Mouse (Mus musculus) midbrain, embryonic 11.5 days (tissue): ENCODE results near the gene Grip1. TPM values are rescaled to one million over a fixed set of nuclear protein-coding genes. Genes with fewer than 3 reads are reported as not detected.

Source experiments
- ATAC-seq: fragments of 200-750 bp; cut with Nextera tagmentation; 2 replicates; pipeline ENCODE4 v1.8.0; 2017; ENCODE audit warnings: moderate TSS enrichment, moderate library complexity; ENCODE audit not compliant: low FRiP score
- DNase-seq: peaks from one replicate; pipeline ENCODE4 v3.0.0; 2015; ENCODE audit warnings: low spot score; ENCODE audit errors: missing footprints
- H3K27ac ChIP-seq: fragments of 300-500 bp; sonication (generic); 2 replicates; pipeline ENCODE4 v1.5.1; 2014; ENCODE audit warnings: low read depth, low read length
- H3K27me3 ChIP-seq: fragments of 300-500 bp; sonication (generic); 2 replicates; pipeline ENCODE4 v1.6.1; 2014; ENCODE audit warnings: mild to moderate bottlenecking, low read length, moderate library complexity, mixed read lengths; ENCODE audit not compliant: control insufficient read depth, insufficient read depth
- H3K36me3 ChIP-seq: fragments of 300-500 bp; sonication (generic); 2 replicates; pipeline ENCODE4 v1.6.1; 2014; ENCODE audit warnings: mild to moderate bottlenecking, low read length, moderate library complexity, mixed read lengths; ENCODE audit not compliant: control insufficient read depth, insufficient read depth
- H3K4me1 ChIP-seq: fragments of 300-500 bp; sonication (generic); 2 replicates; pipeline ENCODE4 v1.6.1; 2014; ENCODE audit warnings: low read length; ENCODE audit not compliant: control insufficient read depth, insufficient read depth
- H3K4me2 ChIP-seq: fragments of 300-500 bp; sonication (generic); 2 replicates; pipeline ENCODE4 v1.6.1; 2014; ENCODE audit warnings: mild to moderate bottlenecking, moderate library complexity
- H3K4me3 ChIP-seq: fragments of 300-500 bp; sonication (generic); 2 replicates; pipeline ENCODE4 v1.5.1; 2014; ENCODE audit warnings: low read depth, low read length
- H3K9ac ChIP-seq: fragments of 300-500 bp; sonication (generic); 2 replicates; pipeline ENCODE4 v1.6.1; 2014; ENCODE audit warnings: low read length
- H3K9me3 ChIP-seq: fragments of 300-500 bp; sonication (generic); 2 replicates; pipeline ENCODE4 v1.6.1; 2016; ENCODE audit warnings: low read length; ENCODE audit not compliant: control insufficient read depth
- WGBS: fragments of 180-500 bp; shearing (Covaris S2); extraction: QIAGEN DNeasy Blood & Tissue Kit; methylation state at CpG from one replicate; pipeline ENCODE4 v1.1.7; 2014; 5-methylcytosine and 5-hydroxymethylcytosine counted together
- polyA plus RNA-seq: library from polyadenylated mRNA; unstranded; fragments of >200 nt; fragmentation: Nextera tagmentation; extraction: Ambion mirVana; gene quantifications from 2 replicates; pipeline ENCODE4 v1.2.1, GENCODE M21; 2014

The Grip1 gene
- polyA plus RNA-seq, 1 experiment from 2014 or later = 8.5 TPM

DNA sequence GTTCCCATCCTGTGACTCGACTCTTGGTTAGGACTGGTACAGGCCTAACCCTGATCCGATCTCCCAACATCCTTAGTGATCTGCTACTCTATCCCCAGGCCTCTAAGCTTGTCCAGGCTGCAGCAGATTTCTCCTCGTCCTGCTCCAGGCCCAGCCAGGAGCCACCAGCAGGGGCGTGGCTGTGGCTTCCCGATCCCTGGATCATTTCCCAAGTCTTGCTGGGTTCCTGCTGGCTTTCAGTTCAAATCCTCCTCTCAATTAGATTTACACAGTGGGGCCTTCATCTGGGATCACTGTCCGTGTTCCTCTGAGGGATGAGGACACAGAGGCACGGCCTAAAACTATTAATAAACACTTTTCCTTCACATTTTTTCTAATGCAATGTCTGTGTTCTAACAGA lies 25.5 kb upstream of the Grip1 start:
- Histone ChIP-seq H3K4me1 (no peaks in the 10 kb centered on the region), H3K27ac (no peak overlapping the region), H3K36me3 (no peaks in the 10 kb centered on the region), H3K27me3 (no peaks in the 10 kb centered on the region), H3K4me3 (no peak overlapping the region), H3K4me2 (no peak overlapping the region), H3K9ac (no peak overlapping the region), H3K9me3 (no peaks in the 10 kb centered on the region)
- 61% methylated on average over 7 of the region's 7 CpGs for WGBS
- DNase-seq = peak; percentile 69
- no peak for ATAC-seq

DNA sequence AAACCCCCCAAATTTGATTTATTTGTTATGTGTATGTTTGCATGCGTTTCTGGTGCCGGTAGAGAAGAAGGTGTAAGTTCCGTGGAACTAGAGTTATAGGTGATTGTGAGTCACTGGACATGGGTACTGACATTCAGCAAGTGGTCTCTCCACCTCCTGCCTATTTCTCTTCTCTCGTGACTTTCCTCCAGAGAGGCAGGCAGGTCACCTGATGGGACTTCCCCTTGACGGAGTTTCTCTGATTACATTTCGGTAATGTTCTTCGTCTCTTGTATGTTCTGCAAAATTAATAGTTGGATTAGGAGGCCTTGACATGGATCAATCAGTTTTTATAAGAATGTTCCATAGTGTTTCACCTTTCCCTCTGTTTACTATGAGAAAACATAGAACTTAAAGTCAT lies 23.4 kb upstream of the Grip1 start:
- H3K4me2 ChIP-seq = no peak overlapping the region
- H3K27me3 ChIP-seq = no peaks in the 10 kb centered on the region
- ATAC-seq (no peak), DNase-seq (no peak)
- H3K9ac ChIP-seq = no peak overlapping the region
- no peak overlapping the region for H3K27ac ChIP-seq
- H3K36me3 ChIP-seq = no peaks in the 10 kb centered on the region
- no peaks in the 10 kb centered on the region for H3K4me1 ChIP-seq
- WGBS = 80% methylated on average over 7 of the region's 7 CpGs
- H3K4me3 ChIP-seq = no peak overlapping the region
- no peaks in the 10 kb centered on the region for H3K9me3 ChIP-seq

DNA sequence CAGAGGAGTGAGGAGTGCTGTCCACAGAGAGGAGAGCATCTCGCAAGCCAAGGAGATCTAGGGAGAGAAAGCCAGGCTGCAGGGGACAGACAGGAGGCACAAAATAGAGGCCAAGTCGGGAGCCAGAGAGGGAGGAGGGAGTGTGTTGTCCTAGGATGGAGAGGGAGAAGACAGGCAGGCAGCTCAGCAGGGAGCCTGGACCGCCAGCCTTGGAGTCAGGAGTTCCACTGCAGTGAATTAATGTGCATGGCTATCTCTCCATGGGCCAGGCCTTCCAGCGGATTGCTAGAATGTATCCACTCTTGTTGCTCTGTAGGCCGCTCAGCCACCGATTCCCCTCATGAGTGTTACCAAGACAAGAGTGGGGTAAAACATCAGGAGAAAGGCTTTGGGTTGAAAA lies 21.8 kb upstream of the Grip1 start:
- Histone ChIP-seq H3K9ac (no peak overlapping the region), H3K4me3 (no peak overlapping the region), H3K9me3 (no peaks in the 10 kb centered on the region), H3K4me2 (no peak overlapping the region), H3K4me1 (no peaks in the 10 kb centered on the region), H3K27me3 (no peaks in the 10 kb centered on the region), H3K36me3 (no peaks in the 10 kb centered on the region), H3K27ac (no peak overlapping the region)
- DNase-seq (no peak), ATAC-seq (no peak)
- 53% methylated on average over 6 of the region's 6 CpGs for WGBS

DNA sequence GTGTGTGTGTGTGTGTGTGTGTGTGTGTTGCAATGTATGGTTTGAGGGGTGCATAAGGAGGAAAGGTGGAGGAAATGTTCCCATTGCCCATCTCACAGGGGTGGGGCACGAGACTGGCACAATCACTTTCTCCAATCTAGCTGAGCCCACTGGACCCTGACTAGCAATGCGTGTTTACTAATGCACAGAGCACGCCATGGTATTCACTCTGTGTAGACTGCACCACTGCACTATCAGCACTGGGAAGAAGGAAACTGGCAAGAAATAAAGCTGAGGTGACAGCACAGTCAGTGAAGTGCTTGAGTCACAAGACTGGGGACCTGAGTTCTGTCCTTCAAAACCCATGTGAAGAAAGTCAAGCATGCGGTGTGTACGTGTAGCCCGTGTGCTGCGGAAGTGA lies 17.8 kb upstream of the Grip1 start:
- Histone ChIP-seq H3K4me2 (no peak overlapping the region), H3K4me1 (no peaks in the 10 kb centered on the region), H3K27me3 (no peaks in the 10 kb centered on the region), H3K9ac (no peak overlapping the region), H3K36me3 (no peaks in the 10 kb centered on the region), H3K27ac (no peak overlapping the region), H3K4me3 (no peak overlapping the region), H3K9me3 (no peaks in the 10 kb centered on the region)
- 95% methylated on average over 7 of the region's 7 CpGs for WGBS
- DNase-seq = no peak
- no peak for ATAC-seq

DNA sequence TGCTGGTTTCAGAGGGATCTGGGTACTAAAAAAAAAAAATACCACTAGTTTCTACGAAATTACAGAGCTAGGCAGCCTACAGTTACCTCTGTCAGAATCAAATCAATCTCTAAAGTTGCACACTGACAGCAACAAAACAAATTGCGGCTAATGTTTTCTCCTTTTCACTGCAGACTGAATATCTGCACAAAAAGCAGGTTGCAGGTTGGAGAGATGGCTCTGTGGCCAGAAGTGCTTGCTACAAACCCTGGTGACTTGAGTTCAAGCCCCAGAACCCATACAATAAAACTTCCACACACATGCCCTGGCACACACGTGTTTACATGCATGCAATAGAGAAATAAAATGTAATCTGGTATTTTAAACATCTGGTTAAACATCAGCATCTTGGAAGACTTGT lies 16.3 kb upstream of the Grip1 start:
- Histone ChIP-seq H3K9me3 (no peaks in the 10 kb centered on the region), H3K36me3 (no peaks in the 10 kb centered on the region), H3K27me3 (no peaks in the 10 kb centered on the region), H3K4me3 (no peak overlapping the region), H3K4me2 (no peak overlapping the region), H3K4me1 (peaks cover 3% of the 10 kb centered on the region; the same call in 1 of the 2 replicates), H3K9ac (no peak overlapping the region), H3K27ac (no peak overlapping the region)
- WGBS = 74% methylated on average over 3 of the region's 3 CpGs
- DNase-seq (peak; percentile 61), ATAC-seq (no peak)

DNA sequence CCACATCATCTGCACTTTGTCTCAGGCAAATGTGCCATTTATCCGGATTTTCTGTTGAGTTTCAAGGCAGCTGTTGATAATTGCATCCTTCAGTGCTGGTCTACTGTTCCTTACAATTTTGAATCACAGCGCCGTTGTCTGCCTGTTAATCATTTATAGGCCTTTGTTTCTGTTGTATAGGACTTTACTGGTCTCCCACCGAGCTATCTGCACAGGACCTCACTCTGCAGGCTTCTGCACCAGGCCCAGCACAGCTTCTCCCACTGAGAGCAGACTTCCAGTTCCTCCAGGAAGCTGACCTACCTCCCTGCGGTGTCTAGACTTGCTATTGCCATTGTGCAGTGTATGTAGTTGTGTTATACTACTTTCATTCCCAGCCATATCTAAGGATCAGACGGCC lies 11.9 kb upstream of the Grip1 start:
- no peak overlapping the region for H3K4me2 ChIP-seq
- no peak overlapping the region for H3K9ac ChIP-seq
- H3K4me3 ChIP-seq = no peak overlapping the region
- 31% methylated on average over 6 of the region's 6 CpGs for WGBS
- ATAC-seq = no peak
- H3K9me3 ChIP-seq = no peaks in the 10 kb centered on the region
- DNase-seq = peak; percentile 69
- peaks cover 8% of the 10 kb centered on the region; the same call in 1 of the 2 replicates for H3K4me1 ChIP-seq
- no peak overlapping the region for H3K27ac ChIP-seq
- no peaks in the 10 kb centered on the region for H3K36me3 ChIP-seq
- H3K27me3 ChIP-seq = no peaks in the 10 kb centered on the region

DNA sequence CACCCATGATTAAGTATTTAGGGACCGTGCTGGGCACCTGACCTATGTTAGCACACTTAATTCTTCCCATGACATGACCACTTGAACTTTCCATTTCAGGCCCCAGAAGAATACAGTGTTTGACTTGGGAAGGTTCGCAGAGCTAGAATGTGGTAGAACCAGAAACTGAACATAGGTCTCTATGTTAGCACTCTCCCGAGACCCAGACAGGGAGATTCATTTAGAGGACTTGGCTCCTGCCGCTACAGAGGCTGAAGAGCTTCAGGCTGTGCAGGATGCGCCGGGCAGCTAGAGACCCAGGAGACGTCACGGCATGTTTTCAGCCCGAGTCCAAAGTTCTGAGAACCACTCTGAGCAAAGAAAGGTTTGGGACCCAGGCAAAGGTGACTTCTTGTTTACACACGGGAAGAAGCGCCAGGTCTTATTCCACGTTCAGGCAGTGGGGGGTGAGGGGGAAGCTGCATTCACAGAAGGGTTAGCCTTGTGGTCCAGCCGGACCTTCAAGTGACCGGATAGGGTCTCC lies 6.2 kb upstream of the Grip1 start:
- H3K9me3 ChIP-seq = no peaks in the 10 kb centered on the region
- H3K4me1 ChIP-seq = peaks cover 3% of the 10 kb centered on the region; the same call in 1 of the 2 replicates
- H3K4me2 ChIP-seq = no peak overlapping the region
- no peaks in the 10 kb centered on the region for H3K36me3 ChIP-seq
- no peak overlapping the region for H3K4me3 ChIP-seq
- no peak for ATAC-seq
- no peak overlapping the region for H3K27ac ChIP-seq
- H3K9ac ChIP-seq = no peak overlapping the region
- no peak for DNase-seq
- WGBS = 88% methylated on average over 14 of the region's 14 CpGs
- peaks cover 1% of the 10 kb centered on the region; the same call in 1 of the 2 replicates for H3K27me3 ChIP-seq

DNA sequence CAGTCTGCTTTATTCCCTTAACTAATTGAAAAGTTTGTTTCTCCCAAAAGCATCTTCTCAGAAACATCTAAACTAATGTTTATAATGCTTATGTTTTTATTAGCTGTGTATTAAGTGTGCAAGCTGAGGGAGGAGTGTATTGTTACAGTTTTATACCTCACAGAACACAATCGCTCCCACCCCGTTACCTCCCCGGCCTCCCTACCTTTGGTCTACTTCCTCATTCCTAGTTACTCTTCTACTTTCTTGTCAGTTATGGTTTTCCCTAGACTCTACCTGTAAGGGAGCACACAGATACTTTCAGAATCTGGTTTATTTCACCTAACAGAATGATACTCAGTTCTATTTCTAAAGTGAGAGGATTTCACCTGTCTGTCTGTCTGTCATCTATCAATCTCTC lies 5.7 kb upstream of the Grip1 start:
- no peak overlapping the region for H3K4me2 ChIP-seq
- no peaks in the 10 kb centered on the region for H3K36me3 ChIP-seq
- 95% methylated on average over 3 of the region's 3 CpGs for WGBS
- no peak overlapping the region for H3K9ac ChIP-seq
- no peak overlapping the region for H3K27ac ChIP-seq
- no peak for ATAC-seq
- peaks cover 5% of the 10 kb centered on the region; the same call in 1 of the 2 replicates for H3K27me3 ChIP-seq
- DNase-seq = no peak
- no peak overlapping the region for H3K4me3 ChIP-seq
- no peaks in the 10 kb centered on the region for H3K4me1 ChIP-seq
- H3K9me3 ChIP-seq = no peaks in the 10 kb centered on the region

DNA sequence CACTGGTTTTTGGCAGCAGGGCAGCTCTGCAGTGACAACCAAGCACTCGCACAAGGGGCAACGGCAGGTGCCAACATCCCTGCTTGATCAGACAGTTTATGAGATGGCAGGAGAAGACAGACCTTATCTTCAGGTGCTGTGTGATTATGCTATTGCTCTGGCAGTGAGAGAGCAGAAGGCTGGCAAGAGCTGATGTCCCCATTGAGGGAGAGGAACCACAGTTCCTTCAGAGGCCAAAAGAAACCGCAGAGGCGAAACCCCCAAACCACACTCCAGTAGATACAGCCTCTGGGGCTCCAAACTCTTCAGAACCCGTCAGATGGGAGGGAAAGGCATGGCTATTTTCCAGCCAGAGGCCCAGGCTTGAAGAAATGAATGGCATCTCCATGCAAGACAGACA lies 932 bp upstream of the Grip1 start:
- DNase-seq (no peak), ATAC-seq (no peak)
- H3K4me3 ChIP-seq = no peak overlapping the region
- H3K27ac ChIP-seq = no peak overlapping the region
- H3K9ac ChIP-seq = no peak overlapping the region
- no peaks in the 10 kb centered on the region for H3K36me3 ChIP-seq
- peak overlapping the region; percentile 95; the same call in 1 of the 2 replicates for H3K4me2 ChIP-seq
- H3K4me1 ChIP-seq = peaks cover 12% of the 10 kb centered on the region
- WGBS = 34% methylated on average over 5 of the region's 5 CpGs
- H3K27me3 ChIP-seq = peaks cover 5% of the 10 kb centered on the region; the same call in 1 of the 2 replicates
- no peaks in the 10 kb centered on the region for H3K9me3 ChIP-seq
